Mouse (Mus musculus): Measurements from ENCODE around the gene Tmem151a.
"Not testable (repeated sequence)": the region's sequence is repeated elsewhere in the genome, so short reads cannot be mapped to it uniquely, and the experiment has no call there.

The Tmem151a gene

GRCm38 (mm10) chr19:5094243-5094632 lies 8.9 kb upstream of the Tmem151a start:
- peak; percentile 89 for DNase-seq

DNA sequence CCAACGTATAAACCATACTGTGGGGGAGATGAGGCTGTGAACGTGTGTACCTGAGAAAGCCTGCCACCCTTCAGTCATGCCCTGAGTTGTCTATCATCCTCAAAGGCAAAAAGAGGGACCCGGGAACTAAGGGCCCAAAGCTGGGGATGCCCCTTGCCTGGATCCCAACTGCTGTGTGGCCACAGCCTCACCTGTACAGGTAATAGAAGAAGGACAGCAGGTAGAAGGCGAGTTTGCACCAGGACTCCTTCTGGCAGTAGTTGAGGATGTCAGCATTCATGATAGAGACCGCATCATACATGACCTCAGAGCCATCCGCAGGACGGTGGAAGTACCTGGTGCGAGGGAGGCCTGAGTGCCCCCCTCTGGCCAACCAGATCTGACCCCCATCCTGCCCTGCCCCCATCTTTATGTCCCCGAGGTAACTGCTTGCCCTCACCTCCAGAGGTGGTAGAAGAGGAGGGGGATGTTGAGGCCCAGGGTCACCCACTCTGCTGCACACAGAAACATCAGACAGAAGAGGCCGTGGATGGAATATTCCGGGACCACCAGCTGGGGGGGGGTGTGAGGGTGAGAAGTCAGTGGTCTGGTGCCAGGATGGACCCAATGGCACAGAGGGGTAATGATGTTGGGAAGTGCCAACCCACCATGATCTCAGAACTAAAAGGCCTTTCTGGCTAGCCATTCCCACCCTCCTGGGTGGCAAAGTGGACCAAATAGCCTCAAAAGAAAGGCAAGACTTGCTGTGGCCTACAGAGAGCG lies 8.3 kb upstream of the Tmem151a start:
- DNase-seq: no peak

DNA sequence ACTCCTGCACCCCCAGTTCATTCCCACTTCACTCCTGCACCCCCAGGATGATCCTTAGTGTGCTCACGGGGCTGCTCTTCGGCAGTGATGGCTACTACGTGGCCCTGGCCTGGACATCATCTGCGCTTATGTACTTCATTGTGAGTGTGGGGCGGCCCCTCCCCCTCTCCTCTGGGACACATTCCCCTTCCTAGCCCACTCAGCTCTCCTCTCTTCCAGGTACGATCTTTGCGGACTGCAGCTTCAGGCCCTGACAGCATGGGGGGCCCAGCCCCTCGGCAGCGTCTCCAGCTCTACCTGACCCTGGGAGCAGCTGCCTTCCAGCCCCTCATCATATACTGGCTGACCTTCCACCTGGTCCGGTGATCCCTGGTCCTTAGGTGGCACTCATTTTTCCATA lies 6.8 kb upstream of the Tmem151a start:
- DNase-seq: no peak

- no peak for DNase-seq
Measured at GRCm38 (mm10) chr19:5089324-5089723, 4.0 kb upstream of the Tmem151a start.

- peak; percentile 99 for DNase-seq
Measured at GRCm38 (mm10) chr19:5087884-5088728, 2.8 kb upstream of the Tmem151a start, which contains the start of gene Yif1a. Gene Yif1a, plus strand, starts transcription at chr19:5088538.

DNA sequence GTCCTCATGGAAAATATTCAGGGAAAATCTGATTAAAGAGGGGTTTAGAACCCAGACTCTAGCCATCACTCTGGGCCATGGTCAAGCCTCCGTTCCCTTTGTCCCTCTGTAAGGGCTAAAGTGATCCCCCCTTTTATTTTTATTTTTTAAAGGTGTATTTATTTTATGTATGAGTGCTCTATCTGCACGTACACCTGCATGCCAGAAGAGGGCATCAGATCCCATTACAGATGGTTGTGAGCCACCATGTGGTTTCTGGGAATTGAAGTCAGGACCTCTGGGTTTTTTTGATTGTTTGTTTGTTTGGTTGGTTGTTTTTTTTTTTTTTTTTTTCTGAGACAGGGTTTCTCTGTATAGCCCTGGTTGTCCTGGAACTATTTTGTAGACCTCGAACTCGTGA lies 1.2 kb upstream of the Tmem151a start:
- not testable (repeated sequence) for DNase-seq

DNA sequence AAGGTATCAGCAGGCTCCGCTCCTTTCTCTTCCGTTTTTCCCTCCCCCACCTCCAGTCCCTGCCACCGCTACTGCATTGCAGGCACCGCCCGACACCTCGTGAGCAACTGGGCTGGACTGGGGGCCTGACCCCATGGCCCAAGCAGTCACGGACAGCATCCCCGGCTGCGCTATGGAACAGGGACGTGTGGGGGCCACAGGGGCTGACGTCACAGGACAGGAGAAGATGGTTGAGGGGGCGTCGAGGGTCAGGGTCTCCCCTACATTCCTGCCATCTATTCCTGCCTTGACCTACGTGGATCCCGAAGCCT lies 542 bp downstream of the Tmem151a start:
- no peak for DNase-seq

DNA sequence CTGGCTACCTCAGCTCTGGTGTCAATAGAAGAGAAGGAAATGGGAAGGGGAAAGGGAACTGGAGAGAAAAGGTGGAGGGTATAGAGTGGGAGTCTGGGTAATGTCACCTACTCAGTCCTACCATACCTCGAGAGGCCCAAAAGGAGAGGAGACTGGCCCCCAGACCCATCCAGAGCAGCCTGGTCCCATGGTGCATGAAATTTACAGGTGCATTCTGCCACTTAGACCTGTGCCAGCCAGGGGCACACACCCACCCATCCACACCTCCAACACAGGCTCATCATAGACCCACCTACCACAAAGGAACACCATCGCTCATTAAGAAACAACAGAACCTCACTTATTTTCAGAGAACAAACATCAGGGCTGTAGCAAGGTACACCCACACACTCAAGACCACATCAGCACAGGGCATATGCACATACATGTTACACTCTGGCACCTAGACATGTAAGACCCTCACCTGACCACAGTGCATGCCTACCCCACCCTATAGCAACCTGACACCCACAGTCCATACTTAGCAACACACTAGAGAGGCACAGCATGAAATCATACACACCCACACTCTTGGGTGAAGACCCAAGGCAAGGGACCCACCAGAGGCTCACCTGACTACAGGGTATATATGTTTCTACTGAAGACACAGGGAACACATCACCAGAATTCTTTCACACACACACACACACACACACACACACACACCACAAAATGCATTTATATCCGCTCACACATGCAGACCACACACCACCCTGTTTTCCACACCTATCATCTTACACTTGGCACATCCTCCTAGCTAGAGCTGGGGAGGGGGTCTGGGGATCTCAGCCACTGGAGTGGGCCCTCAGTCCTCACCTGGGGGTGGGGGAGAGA lies 1.1 kb downstream of the Tmem151a start:
- no peak for DNase-seq

- DNase-seq: no peak
Measured at GRCm38 (mm10) chr19:5082596-5082995, 2.7 kb downstream of the Tmem151a start.

- DNase-seq: no peak
Measured at GRCm38 (mm10) chr19:5082005-5082404, 3.3 kb downstream of the Tmem151a start.

GRCm38 (mm10) chr19:5079279-5079678 lies 6.1 kb downstream of the Tmem151a start:
- no peak for DNase-seq

DNA sequence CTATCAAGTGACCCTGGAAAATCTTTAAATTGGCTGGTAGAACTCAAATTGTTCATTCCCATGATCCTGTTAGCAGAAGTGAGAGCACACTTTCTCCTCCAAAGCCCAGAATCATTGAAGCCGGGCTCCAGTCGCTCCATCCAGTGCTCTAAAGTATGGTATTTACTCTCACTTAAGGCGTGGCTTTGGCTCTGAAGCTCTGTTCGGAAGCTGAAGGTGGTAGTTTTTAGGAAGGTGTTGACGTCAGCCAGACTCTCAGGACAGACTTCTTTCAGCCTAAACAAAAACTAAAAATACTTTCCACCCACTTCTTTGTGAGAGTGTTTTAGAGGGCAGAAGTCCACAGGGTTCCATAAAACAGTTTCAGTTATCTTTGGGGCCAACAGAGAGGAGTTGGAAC lies 11.8 kb downstream of the Tmem151a start:
- no peak for DNase-seq

- no peak for DNase-seq
Measured at GRCm38 (mm10) chr19:5073028-5073427, 12.3 kb downstream of the Tmem151a start.

DNA sequence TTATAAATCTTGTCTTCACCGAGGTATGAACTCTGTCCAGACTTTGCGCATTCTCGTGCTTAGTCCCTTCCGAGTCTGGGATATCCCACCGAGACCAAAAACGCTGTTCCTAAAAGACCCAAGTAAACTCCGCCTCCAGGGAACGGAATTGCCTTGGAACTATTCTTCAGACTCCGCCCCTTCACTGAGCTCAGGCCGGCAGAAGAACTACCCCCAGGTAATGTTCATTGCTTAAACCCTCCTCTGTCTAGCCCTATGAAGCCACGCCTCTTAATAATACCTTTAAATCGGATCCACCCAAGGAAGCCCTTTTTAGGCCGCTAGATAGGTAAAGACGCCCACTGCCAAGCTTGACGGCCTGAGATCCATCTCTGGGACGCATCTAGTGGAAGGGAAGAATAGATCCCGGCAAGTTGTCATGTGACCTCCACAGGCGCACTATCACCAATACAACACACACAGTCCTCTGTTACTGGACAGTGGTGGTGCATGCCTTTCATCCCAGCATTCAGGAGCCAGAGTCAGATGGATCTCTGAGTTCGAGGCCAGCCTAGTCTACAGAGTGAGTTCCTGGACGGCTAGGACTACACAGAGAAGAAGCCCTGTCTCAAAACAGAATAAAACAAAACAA lies 12.8 kb downstream of the Tmem151a start:
- DNase-seq: no peak

DNA sequence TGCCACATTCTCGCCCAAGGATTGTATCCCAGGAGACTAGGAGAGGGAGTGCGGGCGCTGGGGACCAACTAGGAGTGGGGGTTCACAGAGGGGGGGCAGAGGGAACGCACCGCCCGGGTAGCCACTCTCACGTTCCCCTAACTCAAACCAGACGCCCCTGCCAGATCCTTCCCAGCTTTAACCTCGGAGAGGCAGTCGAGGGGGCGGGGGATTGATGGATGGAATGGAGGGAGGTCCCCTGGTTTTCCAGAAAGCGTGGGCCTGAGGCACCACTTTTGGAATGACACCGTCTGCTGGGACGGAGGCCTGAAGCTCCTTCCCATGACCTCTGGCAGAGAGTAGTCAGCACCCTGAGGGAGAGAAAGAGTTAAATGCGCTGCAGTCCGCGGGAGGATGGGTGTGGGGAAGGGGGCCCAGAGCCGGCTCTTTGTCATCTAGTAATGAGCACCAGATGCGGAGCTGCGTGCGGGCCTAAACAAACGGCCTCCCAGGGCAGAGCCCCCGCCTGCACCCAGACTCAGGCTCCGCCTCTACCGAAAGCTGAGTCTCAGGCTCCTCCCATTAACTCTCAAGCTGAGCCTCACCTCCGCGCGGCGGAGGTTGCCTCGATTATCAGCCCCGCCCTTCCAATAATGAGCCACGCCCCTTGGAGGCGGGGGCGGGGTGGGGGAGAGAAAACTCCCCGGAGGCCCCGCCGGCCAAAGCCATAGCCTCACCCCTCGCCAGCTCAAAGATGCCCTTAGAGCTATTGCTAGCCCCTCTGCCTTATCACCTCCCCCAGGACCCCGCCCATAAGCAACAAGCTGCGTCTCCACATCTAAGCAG lies 13.6 kb downstream of the Tmem151a start:
- DNase-seq: peak; percentile 82

GRCm38 (mm10) chr19:5071077-5071476 lies 14.3 kb downstream of the Tmem151a start:
- no peak for DNase-seq

DNA sequence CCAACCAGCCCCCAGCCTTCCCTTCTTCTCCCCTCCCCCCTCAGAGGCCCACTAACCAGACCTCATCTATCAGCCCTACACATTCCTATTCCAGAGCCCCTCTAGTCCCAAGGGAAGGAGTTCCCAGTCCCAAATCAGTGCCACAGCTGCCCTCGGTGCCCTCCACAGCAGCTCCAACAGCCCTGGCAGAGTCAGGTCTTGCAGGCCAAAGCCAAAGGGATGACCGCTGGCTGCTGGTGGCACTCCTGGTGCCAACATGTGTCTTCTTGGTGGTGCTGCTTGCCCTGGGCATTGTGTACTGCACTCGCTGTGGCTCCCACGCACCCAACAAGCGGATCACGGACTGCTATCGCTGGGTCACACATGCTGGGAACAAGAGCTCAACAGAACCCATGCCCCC lies 15.4 kb downstream of the Tmem151a start:
- DNase-seq: no peak

GRCm38 (mm10) chr19:5069486-5069885 lies 15.8 kb downstream of the Tmem151a start:
- no peak for DNase-seq

DNA sequence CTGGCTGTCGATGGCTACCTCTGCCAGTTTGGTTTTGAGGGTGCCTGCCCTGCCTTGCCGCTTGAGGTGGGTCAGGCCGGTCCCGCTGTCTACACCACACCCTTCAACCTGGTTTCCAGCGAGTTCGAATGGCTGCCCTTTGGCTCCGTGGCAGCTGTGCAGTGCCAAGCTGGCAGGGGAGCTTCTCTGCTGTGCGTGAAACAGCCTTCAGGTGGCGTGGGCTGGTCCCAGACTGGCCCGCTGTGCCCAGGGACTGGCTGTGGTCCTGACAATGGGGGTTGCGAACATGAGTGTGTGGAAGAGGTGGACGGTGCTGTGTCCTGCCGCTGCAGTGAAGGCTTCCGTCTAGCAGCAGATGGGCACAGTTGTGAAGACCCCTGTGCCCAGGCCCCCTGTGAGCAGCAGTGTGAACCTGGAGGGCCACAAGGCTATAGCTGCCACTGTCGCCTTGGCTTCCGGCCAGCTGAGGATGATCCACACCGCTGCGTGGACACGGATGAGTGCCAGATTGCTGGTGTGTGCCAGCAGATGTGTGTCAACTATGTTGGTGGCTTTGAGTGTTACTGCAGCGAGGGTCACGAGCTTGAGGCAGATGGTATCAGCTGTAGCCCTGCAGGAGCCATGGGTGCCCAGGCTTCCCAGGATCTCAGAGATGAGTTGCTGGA lies 16.6 kb downstream of the Tmem151a start:
- no peak for DNase-seq

GRCm38 (mm10) chr19:5067867-5068569 lies 17.3 kb downstream of the Tmem151a start, which contains the start of gene Cd248:
Gene Cd248, plus strand, starts transcription at chr19:5068078.
- peak; percentile 45 for DNase-seq
